Mouse (Mus musculus) cerebellum, adult 2 months (tissue): ENCODE measurements around the gene Dolpp1.

Source experiments
- CTCF ChIP-seq: fragments of 200-500 bp; IDR thresholded peaks from 2 replicates; pipeline ENCODE4 v1.5.1; 2011; ENCODE audit warnings: low read depth, mild to moderate bottlenecking, control low read depth, low read length, moderate library complexity, borderline replicate concordance; ENCODE audit not compliant: insufficient read depth
- POLR2A ChIP-seq: fragments of 200-500 bp; IDR thresholded peaks from 2 replicates; pipeline ENCODE4 v1.6.1; 2011; ENCODE audit warnings: low read length, control low read depth, borderline replicate concordance; ENCODE audit not compliant: insufficient read depth

DNA sequence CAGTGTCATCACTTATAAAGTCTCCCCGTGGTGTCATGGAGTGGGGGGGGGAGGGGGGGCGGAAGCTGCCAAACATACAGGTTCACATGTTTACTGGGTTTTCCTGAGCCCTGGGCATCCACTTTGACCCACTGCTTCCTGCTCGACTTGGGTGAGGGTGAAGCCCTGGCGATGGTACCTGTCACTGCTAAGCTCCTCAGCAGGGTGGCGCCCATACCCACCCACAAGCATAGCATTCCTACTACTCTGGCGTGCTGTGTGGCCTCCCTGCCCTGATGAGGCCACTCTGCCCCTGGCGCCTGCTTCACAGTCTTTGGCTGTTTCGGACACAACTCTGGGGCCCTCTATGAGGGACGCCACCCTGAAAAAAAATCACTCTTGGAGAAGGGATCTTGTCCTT, 35.1 kb upstream of the Dolpp1 start:
- TF ChIP-seq POLR2A (no peak), CTCF (no peak)
